Mouse (Mus musculus): ENCODE measurements around the gene Arl11.

GRCm38 (mm10) chr14:61349876-61350275 lies 40.3 kb downstream of the Arl11 start:
- TF ChIP-seq CTCF (IDR thresholded peaks at IDR 0.05; ENCODE audit: low read depth) (no peak), EP300 (optimal IDR thresholded peaks at IDR 0.05) (no peak)

All from stomach, postnatal 0 days (tissue).